Mouse (Mus musculus) kidney, embryonic 16.5 days (tissue): ENCODE results near the gene Nudt22. TPM values are rescaled to one million over a fixed set of nuclear protein-coding genes. Genes with fewer than 3 reads are reported as not detected.

Experiments used
- ATAC-seq: fragments of 200-750 bp; cut with Nextera tagmentation; 2 replicates; pipeline ENCODE4 v1.8.0; 2017; ENCODE audit warnings: moderate TSS enrichment; ENCODE audit not compliant: low FRiP score, low TSS enrichment
- H3K27ac ChIP-seq: fragments of 300-500 bp; sonication (generic); 2 replicates; pipeline ENCODE4 v1.5.1; 2014; ENCODE audit warnings: low read length
- H3K27me3 ChIP-seq: fragments of 300-500 bp; sonication (generic); 2 replicates; pipeline ENCODE4 v1.6.1; 2014; ENCODE audit warnings: low read length, control low read depth, mixed read lengths; ENCODE audit not compliant: insufficient read depth
- H3K36me3 ChIP-seq: fragments of 300-500 bp; sonication (generic); 2 replicates; pipeline ENCODE4 v1.6.1; 2014; ENCODE audit warnings: low read length, control low read depth, mixed read lengths; ENCODE audit not compliant: insufficient read depth
- H3K4me1 ChIP-seq: fragments of 300-500 bp; sonication (generic); 2 replicates; pipeline ENCODE4 v1.6.1; 2014; ENCODE audit warnings: low read length, control low read depth, mixed read lengths; ENCODE audit not compliant: insufficient read depth
- H3K4me2 ChIP-seq: fragments of 300-500 bp; sonication (generic); replicated peaks from 2 replicates; pipeline ENCODE4 v1.6.1; 2014; ENCODE audit warnings: low read depth, low read length
- H3K4me3 ChIP-seq: fragments of 300-500 bp; sonication (generic); 2 replicates; pipeline ENCODE4 v1.5.1; 2014; ENCODE audit warnings: mild to moderate bottlenecking, low read length
- H3K9ac ChIP-seq: fragments of 300-500 bp; sonication (generic); replicated peaks from 2 replicates; pipeline ENCODE4 v1.6.1; 2014; ENCODE audit warnings: low read length
- H3K9me3 ChIP-seq: fragments of 300-500 bp; sonication (generic); 2 replicates; pipeline ENCODE4 v1.6.1; 2016; ENCODE audit warnings: low read length, control low read depth
- WGBS: fragments of 180-500 bp; shearing (Covaris S2); extraction: QIAGEN DNeasy Blood & Tissue Kit; methylation state at CpG from one replicate; pipeline ENCODE4 v1.1.7; 2014; 5-methylcytosine and 5-hydroxymethylcytosine counted together
- polyA plus RNA-seq: library from polyadenylated mRNA; unstranded; fragments of >200 nt; fragmentation: Nextera tagmentation; extraction: Ambion mirVana; gene quantifications from 2 replicates; pipeline ENCODE4 v1.2.1, GENCODE M21; 2015

Gene Nudt22
- polyA plus RNA-seq, 1 experiment from 2014 or later = 35.0 TPM

GRCm38 (mm10) chr19:6979001-6979479, 16.9 kb downstream of the Nudt22 start:
- no peak for ATAC-seq

GRCm38 (mm10) chr19:6978639-6978974, 17.3 kb downstream of the Nudt22 start:
- H3K9ac ChIP-seq = peak overlapping the region; percentile 74
- no peaks in the 10 kb centered on the region for H3K27me3 ChIP-seq
- H3K4me1 ChIP-seq = peaks cover 46% of the 10 kb centered on the region
- peak overlapping the region; percentile 84 for H3K4me2 ChIP-seq
- H3K27ac ChIP-seq = peak overlapping the region; percentile 85
- WGBS = 40% methylated on average over 3 of the region's 3 CpGs
- peak overlapping the region; percentile 72 for H3K4me3 ChIP-seq
- peaks cover 20% of the 10 kb centered on the region for H3K36me3 ChIP-seq
- H3K9me3 ChIP-seq = no peaks in the 10 kb centered on the region
- ATAC-seq = no peak

More at GRCm38 (mm10) chr19:6979001-6979479, 16.9 kb downstream of the Nudt22 start:
- H3K36me3 ChIP-seq = peaks cover 22% of the 10 kb centered on the region
- H3K4me2 ChIP-seq = peak overlapping the region; percentile 84
- peaks cover 41% of the 10 kb centered on the region for H3K4me1 ChIP-seq
- no peaks in the 10 kb centered on the region for H3K9me3 ChIP-seq
- peak overlapping the region; percentile 85 for H3K27ac ChIP-seq
- WGBS = 6% methylated on average over 10 of the region's 11 CpGs
- H3K27me3 ChIP-seq = no peaks in the 10 kb centered on the region
- H3K4me3 ChIP-seq = peak overlapping the region; percentile 72
- H3K9ac ChIP-seq = peak overlapping the region; percentile 74

GRCm38 (mm10) chr19:6977759-6978638, 17.9 kb downstream of the Nudt22 start:
- H3K36me3 ChIP-seq = peaks cover 20% of the 10 kb centered on the region
- no peak overlapping the region for H3K27ac ChIP-seq
- ATAC-seq = no peak
- H3K4me3 ChIP-seq = no peak overlapping the region; the same call in 1 of the 2 replicates
- H3K9ac ChIP-seq = 0 out of 2 replicates have a peak overlapping the region, but pooled peaks have one; percentile 13
- peak overlapping the region; percentile 84; the same call in 1 of the 2 replicates for H3K4me2 ChIP-seq
- no peaks in the 10 kb centered on the region for H3K27me3 ChIP-seq
- WGBS = 81% methylated on average over 13 of the region's 13 CpGs
- H3K9me3 ChIP-seq = no peaks in the 10 kb centered on the region
- H3K4me1 ChIP-seq = peaks cover 46% of the 10 kb centered on the region

- Histone ChIP-seq H3K9ac (peak within 1 kb of the TSS; percentile 85), H3K27ac (peak within 1 kb of the TSS; percentile 90), H3K36me3 (peaks cover 12% of the 10 kb centered on the region; the same call in 1 of the 2 replicates), H3K4me1 (peaks cover 54% of the 10 kb centered on the region), H3K4me3 (peak within 1 kb of the TSS; percentile 81), H3K4me2 (peak within 1 kb of the TSS; percentile 90), H3K27me3 (no peaks in the 10 kb centered on the region), H3K9me3 (no peaks in the 10 kb centered on the region)
- 0% methylated on average over 16 of the region's 16 CpGs for WGBS
- ATAC-seq = no peak
Observed at GRCm38 (mm10) chr19:6975537-6976521, 20.1 kb downstream of the Nudt22 start, which contains the start of gene Plcb3. TSS of gene Plcb3 (minus strand) at chr19:6976470.

- peak within 1 kb of the TSS; percentile 81 for H3K4me3 ChIP-seq
- peak within 1 kb of the TSS; percentile 90 for H3K4me2 ChIP-seq
- H3K27ac ChIP-seq = peak within 1 kb of the TSS; percentile 90
- H3K4me1 ChIP-seq = peaks cover 64% of the 10 kb centered on the region
- H3K9ac ChIP-seq = peak within 1 kb of the TSS; percentile 85
- peaks cover 12% of the 10 kb centered on the region; the same call in 1 of the 2 replicates for H3K36me3 ChIP-seq
- peak; percentile 55 for ATAC-seq
- H3K9me3 ChIP-seq = no peaks in the 10 kb centered on the region
- under 1% methylated on average over 64 of the region's 84 CpGs for WGBS
- no peaks in the 10 kb centered on the region for H3K27me3 ChIP-seq
Observed at GRCm38 (mm10) chr19:6974211-6975205, 21.4 kb downstream of the Nudt22 start, which contains the start of gene Ppp1r14b. TSS of gene Ppp1r14b (plus strand) at chr19:6974968.

GRCm38 (mm10) chr19:6973581-6974190, 22.2 kb downstream of the Nudt22 start:
- Histone ChIP-seq H3K36me3 (peaks cover 12% of the 10 kb centered on the region; the same call in 1 of the 2 replicates), H3K9me3 (no peaks in the 10 kb centered on the region), H3K4me3 (peak overlapping the region; percentile 81), H3K27ac (peak overlapping the region; percentile 56; the same call in 1 of the 2 replicates), H3K4me1 (peaks cover 63% of the 10 kb centered on the region), H3K27me3 (no peaks in the 10 kb centered on the region), H3K9ac (peak overlapping the region; percentile 85), H3K4me2 (peak overlapping the region; percentile 90)
- ATAC-seq = no peak
- 30% methylated on average over 12 of the region's 12 CpGs for WGBS

- no peak for ATAC-seq
- Histone ChIP-seq H3K9ac (no peak overlapping the region; the same call in 1 of the 2 replicates), H3K4me1 (peaks cover 60% of the 10 kb centered on the region), H3K27ac (no peak overlapping the region), H3K4me3 (no peak overlapping the region), H3K36me3 (peaks cover 2% of the 10 kb centered on the region; the same call in 1 of the 2 replicates), H3K9me3 (no peaks in the 10 kb centered on the region), H3K27me3 (no peaks in the 10 kb centered on the region), H3K4me2 (no peak overlapping the region)
- WGBS = 68% methylated on average over 13 of the region's 13 CpGs
Observed at GRCm38 (mm10) chr19:6972247-6972917, 23.5 kb downstream of the Nudt22 start.

- H3K4me1 ChIP-seq = peaks cover 55% of the 10 kb centered on the region
- H3K9ac ChIP-seq = no peak overlapping the region; the same call in 1 of the 2 replicates
- H3K27ac ChIP-seq = no peak overlapping the region
- no peaks in the 10 kb centered on the region for H3K9me3 ChIP-seq
- H3K4me3 ChIP-seq = no peak overlapping the region
- no peaks in the 10 kb centered on the region for H3K36me3 ChIP-seq
- no peak overlapping the region for H3K4me2 ChIP-seq
- H3K27me3 ChIP-seq = no peaks in the 10 kb centered on the region
- WGBS = 15% methylated on average over 6 of the region's 6 CpGs
- no peak for ATAC-seq
Observed at GRCm38 (mm10) chr19:6971644-6972043, 24.3 kb downstream of the Nudt22 start.
